Mouse (Mus musculus): ENCODE measurements around the gene St6galnac3. TPM values are rescaled to one million over a fixed set of nuclear protein-coding genes. Genes with fewer than 3 reads are reported as not detected.

The St6galnac3 gene
- polyA plus RNA-seq, 1 experiment = 8.4 TPM

- WGBS = 79% methylated on average over 16 of the region's 16 CpGs
Measured at GRCm38 (mm10) chr3:153736756-153737280, 11.8 kb upstream of the St6galnac3 start.

GRCm38 (mm10) chr3:153735796-153736549 is 11.0 kb upstream of the St6galnac3 start:
- Histone ChIP-seq H3K4me3 (replicated peaks; ENCODE audit: extremely low read depth, low read depth, low read length) (no peak overlapping the region), H3K4me1 (ENCODE audit: control insufficient read depth, insufficient read depth, low read length) (peaks cover 8% of the 10 kb centered on the region)
- no peak for DNase-seq
- TF ChIP-seq CTCF (IDR thresholded peaks at IDR 0.05; ENCODE audit: insufficient read depth, low read length) (no peak), POLR2A (IDR thresholded peaks at IDR 0.05; ENCODE audit: borderline replicate concordance, extremely low read depth, low read depth, low read length) (no peak)
- 74% methylated on average over 13 of the region's 13 CpGs for WGBS

More at GRCm38 (mm10) chr3:153736756-153737280, 11.8 kb upstream of the St6galnac3 start:
- no peak for DNase-seq
- no peak for TF ChIP-seq CTCF (IDR thresholded peaks at IDR 0.05; ENCODE audit: insufficient read depth, low read length)
- TF ChIP-seq POLR2A (IDR thresholded peaks at IDR 0.05; ENCODE audit: borderline replicate concordance, extremely low read depth, low read depth, low read length) = no peak
- peaks cover 6% of the 10 kb centered on the region for H3K4me1 ChIP-seq (ENCODE audit: control insufficient read depth, insufficient read depth, low read length)
- no peak overlapping the region for H3K4me3 ChIP-seq (replicated peaks; ENCODE audit: extremely low read depth, low read depth, low read length)

GRCm38 (mm10) chr3:153734741-153735140 is 9.8 kb upstream of the St6galnac3 start:
- no peak for DNase-seq

GRCm38 (mm10) chr3:153733364-153734159 is 8.6 kb upstream of the St6galnac3 start:
- no peak overlapping the region for H3K4me3 ChIP-seq (replicated peaks; ENCODE audit: extremely low read depth, low read depth, low read length)
- H3K4me1 ChIP-seq (ENCODE audit: control insufficient read depth, insufficient read depth, low read length) = peaks cover 8% of the 10 kb centered on the region
- 89% methylated on average over 4 of the region's 4 CpGs for WGBS
- no peak for DNase-seq
- TF ChIP-seq CTCF (IDR thresholded peaks at IDR 0.05; ENCODE audit: insufficient read depth, low read length) (no peak), POLR2A (IDR thresholded peaks at IDR 0.05; ENCODE audit: borderline replicate concordance, extremely low read depth, low read depth, low read length) (no peak)

More at GRCm38 (mm10) chr3:153734741-153735140, 9.8 kb upstream of the St6galnac3 start:
- H3K4me3 ChIP-seq (replicated peaks; ENCODE audit: extremely low read depth, low read depth, low read length) = no peak overlapping the region
- WGBS = 83% methylated on average over 10 of the region's 10 CpGs
- H3K4me1 ChIP-seq (ENCODE audit: control insufficient read depth, insufficient read depth, low read length) = peaks cover 8% of the 10 kb centered on the region
- TF ChIP-seq CTCF (IDR thresholded peaks at IDR 0.05; ENCODE audit: insufficient read depth, low read length) = no peak
- TF ChIP-seq POLR2A (IDR thresholded peaks at IDR 0.05; ENCODE audit: borderline replicate concordance, extremely low read depth, low read depth, low read length) = no peak

- WGBS = 49% methylated on average over 6 of the region's 6 CpGs
Measured at GRCm38 (mm10) chr3:153732749-153733148, 7.8 kb upstream of the St6galnac3 start.

GRCm38 (mm10) chr3:153732035-153732434 is 7.1 kb upstream of the St6galnac3 start:
- TF ChIP-seq POLR2A (IDR thresholded peaks at IDR 0.05; ENCODE audit: borderline replicate concordance, extremely low read depth, low read depth, low read length) (no peak), CTCF (IDR thresholded peaks at IDR 0.05; ENCODE audit: insufficient read depth, low read length) (no peak)
- Histone ChIP-seq H3K4me1 (ENCODE audit: control insufficient read depth, insufficient read depth, low read length) (peaks cover 8% of the 10 kb centered on the region), H3K4me3 (replicated peaks; ENCODE audit: extremely low read depth, low read depth, low read length) (no peak overlapping the region)
- no peak for DNase-seq
- WGBS = 31% methylated on average over 6 of the region's 6 CpGs

More at GRCm38 (mm10) chr3:153732749-153733148, 7.8 kb upstream of the St6galnac3 start:
- Histone ChIP-seq H3K4me3 (replicated peaks; ENCODE audit: extremely low read depth, low read depth, low read length) (no peak overlapping the region), H3K4me1 (ENCODE audit: control insufficient read depth, insufficient read depth, low read length) (peaks cover 8% of the 10 kb centered on the region)
- DNase-seq = no peak
- TF ChIP-seq CTCF (IDR thresholded peaks at IDR 0.05; ENCODE audit: insufficient read depth, low read length) (no peak), POLR2A (IDR thresholded peaks at IDR 0.05; ENCODE audit: borderline replicate concordance, extremely low read depth, low read depth, low read length) (no peak)

GRCm38 (mm10) chr3:153728577-153728976 is 3.6 kb upstream of the St6galnac3 start:
- TF ChIP-seq CTCF (IDR thresholded peaks at IDR 0.05; ENCODE audit: insufficient read depth, low read length) (no peak), POLR2A (IDR thresholded peaks at IDR 0.05; ENCODE audit: borderline replicate concordance, extremely low read depth, low read depth, low read length) (no peak)
- Histone ChIP-seq H3K4me3 (replicated peaks; ENCODE audit: extremely low read depth, low read depth, low read length) (no peak overlapping the region), H3K4me1 (ENCODE audit: control insufficient read depth, insufficient read depth, low read length) (peaks cover 8% of the 10 kb centered on the region)
- no peak for DNase-seq

- Histone ChIP-seq H3K4me1 (ENCODE audit: control insufficient read depth, insufficient read depth, low read length) (peaks cover 5% of the 10 kb centered on the region; the same call in 1 of the 2 replicates), H3K4me3 (replicated peaks; ENCODE audit: extremely low read depth, low read depth, low read length) (peak overlapping the region; percentile 42)
- no peak for DNase-seq
- 58% methylated on average over 9 of the region's 9 CpGs for WGBS
- no peak for TF ChIP-seq POLR2A (IDR thresholded peaks at IDR 0.05; ENCODE audit: borderline replicate concordance, extremely low read depth, low read depth, low read length)
- TF ChIP-seq CTCF (IDR thresholded peaks at IDR 0.05; ENCODE audit: insufficient read depth, low read length) = no peak
Measured at GRCm38 (mm10) chr3:153723467-153724079, 1.4 kb downstream of the St6galnac3 start.

GRCm38 (mm10) chr3:153721525-153721924 is 3.4 kb downstream of the St6galnac3 start:
- no peak for DNase-seq
- 64% methylated on average over 16 of the region's 16 CpGs for WGBS
- no peak for TF ChIP-seq CTCF (IDR thresholded peaks at IDR 0.05; ENCODE audit: insufficient read depth, low read length)
- no peak for TF ChIP-seq POLR2A (IDR thresholded peaks at IDR 0.05; ENCODE audit: borderline replicate concordance, extremely low read depth, low read depth, low read length)
- peaks cover 5% of the 10 kb centered on the region for H3K4me1 ChIP-seq (ENCODE audit: control insufficient read depth, insufficient read depth, low read length)
- H3K4me3 ChIP-seq (replicated peaks; ENCODE audit: extremely low read depth, low read depth, low read length) = no peak overlapping the region

Measured in lung, adult 2 months (tissue).